Mouse (Mus musculus): ENCODE results near the gene Sec1. TPM values are rescaled to one million over a fixed set of nuclear protein-coding genes. Genes with fewer than 3 reads are reported as not detected.

Gene Sec1
- total and polyA plus RNA-seq, 3 experiments: 0.02 TPM; not detected in 2

DNA sequence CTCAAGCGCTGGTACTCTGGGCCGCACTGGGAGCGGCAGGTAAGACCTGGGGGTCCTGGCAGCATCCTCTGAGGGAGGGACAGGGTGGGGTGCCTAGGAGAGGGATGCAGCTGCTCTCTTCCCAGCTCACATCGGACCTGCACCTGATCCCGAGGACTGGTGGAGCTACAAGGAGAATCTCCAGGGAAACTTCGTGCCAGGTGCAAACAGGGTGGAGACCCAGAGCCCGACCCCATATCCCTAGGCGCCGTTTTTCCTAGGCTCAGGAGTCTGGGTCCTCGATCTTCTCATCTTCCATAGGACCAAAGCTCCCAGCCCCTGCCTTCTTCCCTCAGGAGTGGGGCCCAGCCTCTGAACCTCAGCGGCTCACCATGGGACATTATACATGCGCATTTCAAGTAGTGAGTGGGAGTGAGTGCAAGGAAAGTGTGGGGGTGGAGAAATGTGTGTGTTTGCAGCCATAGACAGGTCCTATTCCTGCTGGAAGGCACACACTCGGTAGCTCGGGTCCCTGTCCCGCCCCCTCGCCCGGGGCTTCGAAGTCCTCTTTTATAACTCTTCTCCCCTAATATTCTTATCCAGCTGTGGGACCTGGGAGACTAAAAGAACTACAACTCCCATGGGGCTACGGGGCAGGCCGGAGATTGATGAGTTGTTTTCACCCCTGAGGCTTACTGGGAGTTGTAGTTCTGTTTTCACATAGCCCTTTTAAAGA lies 6.3 kb upstream of the Sec1 start:
- ATAC-seq (ENCODE audit: extremely low read depth, insufficient number of reproducible peaks, low FRiP score, poor library complexity, severe bottlenecking) (no peak), DNase-seq (ENCODE audit: low spot score) (peak; percentile 60)
- H3K4me3 ChIP-seq (ENCODE audit: low read depth, low read length): peak overlapping the region; percentile 38; the same call in 1 of the 2 replicates
- peaks cover 49% of the 10 kb centered on the region for H3K27me3 ChIP-seq (ENCODE audit: insufficient read depth, low read length)
- no peaks in the 10 kb centered on the region for H3K9me3 ChIP-seq (replicated peaks)
- H3K4me1 ChIP-seq (ENCODE audit: insufficient read depth, low read depth, low read length): peaks cover 61% of the 10 kb centered on the region
- no peak for TF ChIP-seq TAL1 (conservative IDR thresholded peaks at IDR 0.05; ENCODE audit: low read depth, low read length)
- no peak for TF ChIP-seq CTCF (IDR thresholded peaks at IDR 0.05; ENCODE audit: low read depth, low read length)
- TF ChIP-seq GATA1 (IDR thresholded peaks at IDR 0.05; ENCODE audit: borderline replicate concordance, low read length): no peak
- TF ChIP-seq GATA2 (IDR thresholded peaks at IDR 0.05; ENCODE audit: borderline replicate concordance, low read depth, low read length): no peak
- TF ChIP-seq POLR2AphosphoS5 (IDR thresholded peaks at IDR 0.05; ENCODE audit: insufficient replicate concordance, low read depth, low read length): no peak
- no peaks in the 10 kb centered on the region for H3K36me3 ChIP-seq (replicated peaks)

DNA sequence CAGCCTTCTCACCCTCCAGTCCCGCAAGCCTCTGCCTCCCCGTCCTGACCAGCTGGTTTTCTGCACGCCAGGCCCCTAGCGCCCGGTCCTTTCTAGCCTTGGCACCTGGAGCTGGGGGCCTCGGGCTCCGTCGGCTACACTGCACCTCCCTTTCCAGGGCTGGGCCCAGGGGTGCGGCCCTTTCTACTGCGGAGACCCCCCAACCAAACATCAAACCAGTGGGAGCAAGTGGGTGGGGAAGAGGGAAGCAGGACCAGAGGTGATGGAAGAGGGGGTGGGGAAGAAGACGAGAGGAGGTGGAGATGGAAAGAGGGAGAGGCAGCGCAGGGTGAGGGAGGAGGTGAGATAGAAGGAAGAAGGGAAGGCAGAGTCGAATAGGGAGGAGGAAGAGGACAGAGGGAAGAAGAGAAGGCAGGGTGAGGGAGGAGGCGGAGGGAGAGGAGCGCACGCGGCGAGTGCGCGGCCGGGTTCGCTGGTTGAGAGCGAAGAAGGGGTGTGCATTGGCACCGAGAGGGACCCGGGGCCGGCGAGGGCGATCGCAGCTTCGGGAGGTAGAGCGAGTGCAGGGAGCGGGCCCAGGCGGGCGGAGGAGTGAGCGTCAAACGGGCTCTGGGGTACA lies 5.4 kb upstream of the Sec1 start, which contains the start of gene Car11:
Gene Car11, plus strand, starts transcription at position 321 of the 619 bp plus-strand sequence.
- TF ChIP-seq GATA2 (IDR thresholded peaks at IDR 0.05; ENCODE audit: borderline replicate concordance, low read depth, low read length) (no peak), POLR2AphosphoS5 (IDR thresholded peaks at IDR 0.05; ENCODE audit: insufficient replicate concordance, low read depth, low read length) (no peak), CTCF (IDR thresholded peaks at IDR 0.05; ENCODE audit: low read depth, low read length) (no peak), TAL1 (conservative IDR thresholded peaks at IDR 0.05; ENCODE audit: low read depth, low read length) (no peak), GATA1 (IDR thresholded peaks at IDR 0.05; ENCODE audit: borderline replicate concordance, low read length) (no peak)
- Histone ChIP-seq H3K4me3 (ENCODE audit: low read depth, low read length) (peak within 1 kb of the TSS; percentile 38; the same call in 1 of the 2 replicates), H3K36me3 (replicated peaks) (no peaks in the 10 kb centered on the region), H3K9me3 (replicated peaks) (no peaks in the 10 kb centered on the region), H3K27me3 (ENCODE audit: insufficient read depth, low read length) (peaks cover 49% of the 10 kb centered on the region), H3K4me1 (ENCODE audit: insufficient read depth, low read depth, low read length) (peaks cover 58% of the 10 kb centered on the region)
- no peak for ATAC-seq (ENCODE audit: extremely low read depth, insufficient number of reproducible peaks, low FRiP score, poor library complexity, severe bottlenecking)
- DNase-seq (ENCODE audit: low spot score): no peak

DNA sequence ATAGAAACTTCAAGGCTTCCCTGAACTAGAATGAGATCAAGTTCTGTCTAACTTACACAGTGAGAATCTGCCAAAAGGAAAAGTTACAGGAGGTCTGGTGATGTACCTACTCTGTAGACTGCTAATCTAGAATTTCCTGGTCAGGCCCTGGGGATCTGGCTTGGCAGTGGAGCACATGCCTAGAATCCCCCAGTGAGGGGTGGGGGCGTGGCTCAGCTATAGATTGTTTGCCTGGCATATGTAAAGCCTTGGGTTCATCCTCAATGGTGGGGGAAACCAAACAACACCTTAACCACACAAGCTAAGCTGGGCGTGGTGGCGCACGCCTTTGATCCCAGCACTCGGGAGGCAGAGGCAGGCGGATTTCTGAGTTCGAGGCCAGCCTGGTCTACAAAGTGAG lies 3.7 kb upstream of the Sec1 start:
- peaks cover 45% of the 10 kb centered on the region for H3K4me1 ChIP-seq (ENCODE audit: insufficient read depth, low read depth, low read length)
- DNase-seq (ENCODE audit: low spot score) (no peak), ATAC-seq (ENCODE audit: extremely low read depth, insufficient number of reproducible peaks, low FRiP score, poor library complexity, severe bottlenecking) (no peak)
- no peaks in the 10 kb centered on the region for H3K36me3 ChIP-seq (replicated peaks)
- 0 out of 2 replicates have a peak, but pooled peaks cover 4% of the 10 kb centered on the region for H3K9me3 ChIP-seq (replicated peaks)
- peaks cover 52% of the 10 kb centered on the region for H3K27me3 ChIP-seq (ENCODE audit: insufficient read depth, low read length)
- TF ChIP-seq POLR2AphosphoS5 (IDR thresholded peaks at IDR 0.05; ENCODE audit: insufficient replicate concordance, low read depth, low read length): no peak
- no peak for TF ChIP-seq GATA1 (IDR thresholded peaks at IDR 0.05; ENCODE audit: borderline replicate concordance, low read length)
- TF ChIP-seq CTCF (IDR thresholded peaks at IDR 0.05; ENCODE audit: low read depth, low read length): no peak
- no peak for TF ChIP-seq GATA2 (IDR thresholded peaks at IDR 0.05; ENCODE audit: borderline replicate concordance, low read depth, low read length)
- no peak for TF ChIP-seq TAL1 (conservative IDR thresholded peaks at IDR 0.05; ENCODE audit: low read depth, low read length)
- no peak overlapping the region for H3K4me3 ChIP-seq (ENCODE audit: low read depth, low read length)

DNA sequence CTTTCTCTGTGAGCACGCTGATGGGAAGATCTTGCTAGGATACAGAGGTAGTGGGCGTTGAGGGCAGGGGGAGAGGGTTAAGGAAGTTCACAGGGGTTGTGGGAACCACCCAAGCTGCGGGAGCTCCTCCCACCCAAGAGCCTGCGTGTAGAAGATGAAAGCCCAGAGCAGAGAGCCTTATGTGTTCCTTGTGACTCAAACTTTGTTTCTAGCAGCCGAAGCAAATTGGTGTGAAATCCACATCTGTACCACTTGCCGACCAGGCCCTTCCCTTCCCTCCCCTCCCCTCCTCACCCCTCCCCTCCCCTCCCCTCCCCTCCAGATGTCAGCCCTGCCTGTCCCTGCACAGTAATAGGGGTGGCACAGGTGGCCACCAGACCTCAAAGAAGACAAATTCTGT lies 896 bp upstream of the Sec1 start:
- Histone ChIP-seq H3K36me3 (replicated peaks) (no peaks in the 10 kb centered on the region), H3K4me1 (ENCODE audit: insufficient read depth, low read depth, low read length) (peaks cover 21% of the 10 kb centered on the region), H3K27me3 (ENCODE audit: insufficient read depth, low read length) (peaks cover 49% of the 10 kb centered on the region), H3K4me3 (ENCODE audit: low read depth, low read length) (no peak overlapping the region), H3K9me3 (replicated peaks) (0 out of 2 replicates have a peak, but pooled peaks cover 4% of the 10 kb centered on the region)
- DNase-seq (ENCODE audit: low spot score) (no peak), ATAC-seq (ENCODE audit: extremely low read depth, insufficient number of reproducible peaks, low FRiP score, poor library complexity, severe bottlenecking) (no peak)
- TF ChIP-seq GATA2 (IDR thresholded peaks at IDR 0.05; ENCODE audit: borderline replicate concordance, low read depth, low read length): no peak
- TF ChIP-seq TAL1 (conservative IDR thresholded peaks at IDR 0.05; ENCODE audit: low read depth, low read length): no peak
- no peak for TF ChIP-seq POLR2AphosphoS5 (IDR thresholded peaks at IDR 0.05; ENCODE audit: insufficient replicate concordance, low read depth, low read length)
- no peak for TF ChIP-seq CTCF (IDR thresholded peaks at IDR 0.05; ENCODE audit: low read depth, low read length)
- no peak for TF ChIP-seq GATA1 (IDR thresholded peaks at IDR 0.05; ENCODE audit: borderline replicate concordance, low read length)

DNA sequence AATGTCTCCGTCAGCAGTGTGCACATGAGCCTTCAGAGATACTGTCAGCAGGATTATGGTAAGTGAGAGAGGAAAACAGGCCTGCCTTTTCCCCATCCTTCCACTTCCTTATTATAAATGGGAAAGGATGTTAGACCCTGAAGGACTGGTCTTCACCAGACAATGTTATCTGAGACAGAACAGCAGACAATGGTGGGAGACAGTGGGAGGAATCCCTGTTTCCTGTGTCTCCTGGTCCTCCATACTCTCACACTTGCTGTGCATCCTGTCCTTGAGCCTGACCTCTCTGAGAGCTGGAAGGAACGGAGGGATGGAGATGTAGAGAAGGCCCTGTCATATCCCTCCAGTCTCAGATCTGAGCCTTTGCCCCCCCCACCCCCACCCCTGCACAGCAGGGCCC lies 1.8 kb downstream of the Sec1 start:
- no peak for DNase-seq (ENCODE audit: low spot score)
- no peaks in the 10 kb centered on the region for H3K36me3 ChIP-seq (replicated peaks)
- H3K4me1 ChIP-seq (ENCODE audit: insufficient read depth, low read depth, low read length): peaks cover 8% of the 10 kb centered on the region
- TF ChIP-seq POLR2AphosphoS5 (IDR thresholded peaks at IDR 0.05; ENCODE audit: insufficient replicate concordance, low read depth, low read length): no peak
- 0 out of 2 replicates have a peak, but pooled peaks cover 4% of the 10 kb centered on the region for H3K9me3 ChIP-seq (replicated peaks)
- no peak for ATAC-seq (ENCODE audit: extremely low read depth, insufficient number of reproducible peaks, low FRiP score, poor library complexity, severe bottlenecking)
- peaks cover 47% of the 10 kb centered on the region for H3K27me3 ChIP-seq (ENCODE audit: insufficient read depth, low read length)
- no peak overlapping the region for H3K4me3 ChIP-seq (ENCODE audit: low read depth, low read length)

DNA sequence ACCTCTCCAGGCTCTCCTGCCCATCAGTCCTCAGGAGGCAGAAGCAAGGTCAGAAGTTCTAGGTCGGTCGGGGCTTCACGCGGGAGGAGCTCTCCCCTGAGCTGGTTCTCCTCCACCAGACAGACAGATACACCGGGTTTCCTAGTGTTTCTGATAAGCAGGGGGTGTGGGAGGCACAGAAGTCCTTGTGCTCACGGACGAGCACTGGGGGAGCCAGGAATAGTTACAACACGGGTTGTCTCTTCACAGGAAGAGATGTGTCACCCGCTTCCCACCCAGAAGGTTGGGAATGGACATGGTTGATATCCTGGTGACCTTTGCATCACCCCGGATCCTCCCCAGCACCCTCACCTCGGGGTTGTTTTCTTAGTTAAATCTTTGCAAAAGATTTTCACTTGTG lies 4.4 kb downstream of the Sec1 start:
- Histone ChIP-seq H3K4me3 (ENCODE audit: low read depth, low read length) (no peak overlapping the region), H3K4me1 (ENCODE audit: insufficient read depth, low read depth, low read length) (peaks cover 8% of the 10 kb centered on the region), H3K27me3 (ENCODE audit: insufficient read depth, low read length) (peaks cover 71% of the 10 kb centered on the region), H3K36me3 (replicated peaks) (no peaks in the 10 kb centered on the region), H3K9me3 (replicated peaks) (0 out of 2 replicates have a peak, but pooled peaks cover 4% of the 10 kb centered on the region)
- ATAC-seq (ENCODE audit: extremely low read depth, insufficient number of reproducible peaks, low FRiP score, poor library complexity, severe bottlenecking) (no peak), DNase-seq (ENCODE audit: low spot score) (no peak)
- TF ChIP-seq GATA2 (IDR thresholded peaks at IDR 0.05; ENCODE audit: borderline replicate concordance, low read depth, low read length): no peak
- TF ChIP-seq CTCF (IDR thresholded peaks at IDR 0.05; ENCODE audit: low read depth, low read length): no peak
- no peak for TF ChIP-seq TAL1 (conservative IDR thresholded peaks at IDR 0.05; ENCODE audit: low read depth, low read length)
- TF ChIP-seq GATA1 (IDR thresholded peaks at IDR 0.05; ENCODE audit: borderline replicate concordance, low read length): no peak
- no peak for TF ChIP-seq POLR2AphosphoS5 (IDR thresholded peaks at IDR 0.05; ENCODE audit: insufficient replicate concordance, low read depth, low read length)
